Mouse (Mus musculus): ENCODE data around the gene Rnf34. TPM values are rescaled to one million over a fixed set of nuclear protein-coding genes. Genes with fewer than 3 reads are reported as not detected.

The Rnf34 gene
- polyA plus RNA-seq, 1 experiment from 2014 or later, result 38.9 TPM

GRCm38 (mm10) chr5:122824450-122824849 lies 25.4 kb upstream of the Rnf34 start:
- no peak overlapping the region for H3K9ac ChIP-seq
- H3K4me1 ChIP-seq, result peaks cover 9% of the 10 kb centered on the region
- no peaks in the 10 kb centered on the region for H3K27me3 ChIP-seq
- 67% methylated on average over 6 of the region's 6 CpGs for WGBS
- ATAC-seq (ENCODE audit: insufficient number of reproducible peaks, insufficient read depth, low FRiP score, low TSS enrichment, low read depth), result no peak
- no peak overlapping the region for H3K4me3 ChIP-seq
- H3K4me2 ChIP-seq, result no peak overlapping the region
- H3K36me3 ChIP-seq, result peaks cover under 1% of the 10 kb centered on the region; the same call in 1 of the 2 replicates
- no peaks in the 10 kb centered on the region for H3K9me3 ChIP-seq
- H3K27ac ChIP-seq, result no peak overlapping the region

- 78% methylated on average over 8 of the region's 8 CpGs for WGBS
- Histone ChIP-seq H3K4me1 (peaks cover 3% of the 10 kb centered on the region), H3K4me2 (no peak overlapping the region), H3K4me3 (no peak overlapping the region), H3K9me3 (no peaks in the 10 kb centered on the region), H3K27me3 (no peaks in the 10 kb centered on the region), H3K36me3 (no peaks in the 10 kb centered on the region), H3K9ac (no peak overlapping the region), H3K27ac (no peak overlapping the region)
- ATAC-seq (ENCODE audit: insufficient number of reproducible peaks, insufficient read depth, low FRiP score, low TSS enrichment, low read depth), result no peak
Observed at GRCm38 (mm10) chr5:122825099-122825498, 24.7 kb upstream of the Rnf34 start.

- WGBS, result 88% methylated on average over 10 of the region's 10 CpGs
- H3K4me2 ChIP-seq, result no peak overlapping the region
- no peak for ATAC-seq (ENCODE audit: insufficient number of reproducible peaks, insufficient read depth, low FRiP score, low TSS enrichment, low read depth)
- no peak overlapping the region for H3K9ac ChIP-seq
- no peak overlapping the region for H3K27ac ChIP-seq
- no peaks in the 10 kb centered on the region for H3K9me3 ChIP-seq
- no peaks in the 10 kb centered on the region for H3K4me1 ChIP-seq
- H3K4me3 ChIP-seq, result no peak overlapping the region
- no peaks in the 10 kb centered on the region for H3K36me3 ChIP-seq
- no peaks in the 10 kb centered on the region for H3K27me3 ChIP-seq
Observed at GRCm38 (mm10) chr5:122832536-122832935, 17.3 kb upstream of the Rnf34 start.

GRCm38 (mm10) chr5:122832996-122833395 lies 16.9 kb upstream of the Rnf34 start:
- Histone ChIP-seq H3K9me3 (no peaks in the 10 kb centered on the region), H3K27me3 (no peaks in the 10 kb centered on the region), H3K4me3 (no peak overlapping the region), H3K9ac (no peak overlapping the region), H3K36me3 (no peaks in the 10 kb centered on the region), H3K27ac (no peak overlapping the region), H3K4me1 (no peaks in the 10 kb centered on the region), H3K4me2 (no peak overlapping the region)
- no peak for ATAC-seq (ENCODE audit: insufficient number of reproducible peaks, insufficient read depth, low FRiP score, low TSS enrichment, low read depth)
- 78% methylated on average over 10 of the region's 10 CpGs for WGBS

GRCm38 (mm10) chr5:122841126-122841525 lies 8.7 kb upstream of the Rnf34 start:
- Histone ChIP-seq H3K4me1 (no peaks in the 10 kb centered on the region), H3K4me2 (no peak overlapping the region), H3K9me3 (no peaks in the 10 kb centered on the region), H3K9ac (no peak overlapping the region), H3K27me3 (no peaks in the 10 kb centered on the region), H3K27ac (no peak overlapping the region), H3K4me3 (no peak overlapping the region), H3K36me3 (no peaks in the 10 kb centered on the region)
- WGBS, result 83% methylated on average over 2 of the region's 2 CpGs
- ATAC-seq (ENCODE audit: insufficient number of reproducible peaks, insufficient read depth, low FRiP score, low TSS enrichment, low read depth), result no peak

- Histone ChIP-seq H3K27ac (no peak overlapping the region), H3K27me3 (no peaks in the 10 kb centered on the region), H3K4me1 (no peaks in the 10 kb centered on the region; the same call in 1 of the 2 replicates), H3K9me3 (no peaks in the 10 kb centered on the region), H3K9ac (no peak overlapping the region), H3K4me3 (no peak overlapping the region), H3K36me3 (no peaks in the 10 kb centered on the region), H3K4me2 (no peak overlapping the region)
- WGBS, result 86% methylated on average over 5 of the region's 5 CpGs
- no peak for ATAC-seq (ENCODE audit: insufficient number of reproducible peaks, insufficient read depth, low FRiP score, low TSS enrichment, low read depth)
Observed at GRCm38 (mm10) chr5:122843799-122844198, 6.0 kb upstream of the Rnf34 start.

- ATAC-seq (ENCODE audit: insufficient number of reproducible peaks, insufficient read depth, low FRiP score, low TSS enrichment, low read depth), result peak; percentile 65
- Histone ChIP-seq H3K9ac (peak overlapping the region; percentile 98), H3K36me3 (no peaks in the 10 kb centered on the region), H3K4me3 (peak overlapping the region; percentile 93), H3K9me3 (no peaks in the 10 kb centered on the region), H3K4me2 (peak overlapping the region; percentile 92), H3K4me1 (peaks cover 12% of the 10 kb centered on the region), H3K27ac (peak overlapping the region; percentile 94), H3K27me3 (no peaks in the 10 kb centered on the region)
- WGBS, result under 1% methylated on average over 38 of the region's 38 CpGs
Observed at GRCm38 (mm10) chr5:122850319-122851002, 613 bp downstream of the Rnf34 start.

GRCm38 (mm10) chr5:122852611-122853010 lies 2.8 kb downstream of the Rnf34 start:
- Histone ChIP-seq H3K4me1 (peaks cover 12% of the 10 kb centered on the region), H3K4me2 (no peak overlapping the region), H3K4me3 (no peak overlapping the region), H3K9ac (no peak overlapping the region), H3K36me3 (peaks cover 4% of the 10 kb centered on the region; the same call in 1 of the 2 replicates), H3K9me3 (no peaks in the 10 kb centered on the region), H3K27ac (no peak overlapping the region), H3K27me3 (no peaks in the 10 kb centered on the region)
- WGBS, result 80% methylated on average over 2 of the region's 2 CpGs
- no peak for ATAC-seq (ENCODE audit: insufficient number of reproducible peaks, insufficient read depth, low FRiP score, low TSS enrichment, low read depth)

GRCm38 (mm10) chr5:122855858-122856257 lies 6.0 kb downstream of the Rnf34 start:
- Histone ChIP-seq H3K4me3 (no peak overlapping the region), H3K27ac (no peak overlapping the region), H3K9ac (no peak overlapping the region), H3K4me2 (no peak overlapping the region), H3K9me3 (no peaks in the 10 kb centered on the region), H3K36me3 (peaks cover 10% of the 10 kb centered on the region; the same call in 1 of the 2 replicates), H3K4me1 (peaks cover 9% of the 10 kb centered on the region), H3K27me3 (no peaks in the 10 kb centered on the region)
- no peak for ATAC-seq (ENCODE audit: insufficient number of reproducible peaks, insufficient read depth, low FRiP score, low TSS enrichment, low read depth)
- WGBS, result 84% methylated on average over 3 of the region's 3 CpGs

- H3K4me1 ChIP-seq, result no peaks in the 10 kb centered on the region
- ATAC-seq (ENCODE audit: insufficient number of reproducible peaks, insufficient read depth, low FRiP score, low TSS enrichment, low read depth), result no peak
- no peaks in the 10 kb centered on the region for H3K27me3 ChIP-seq
- H3K4me2 ChIP-seq, result no peak overlapping the region
- H3K36me3 ChIP-seq, result peaks cover 67% of the 10 kb centered on the region
- no peak overlapping the region for H3K4me3 ChIP-seq
- no peak overlapping the region for H3K9ac ChIP-seq
- no peaks in the 10 kb centered on the region for H3K9me3 ChIP-seq
- 95% methylated on average over 2 of the region's 2 CpGs for WGBS
- H3K27ac ChIP-seq, result no peak overlapping the region
Observed at GRCm38 (mm10) chr5:122863053-122863452, 13.2 kb downstream of the Rnf34 start.

- peaks cover 64% of the 10 kb centered on the region for H3K36me3 ChIP-seq
- ATAC-seq (ENCODE audit: insufficient number of reproducible peaks, insufficient read depth, low FRiP score, low TSS enrichment, low read depth), result no peak
- WGBS, result 92% methylated on average over 3 of the region's 3 CpGs
Observed at GRCm38 (mm10) chr5:122872626-122873025, 22.8 kb downstream of the Rnf34 start.

GRCm38 (mm10) chr5:122873573-122873972 lies 23.7 kb downstream of the Rnf34 start:
- Histone ChIP-seq H3K9ac (no peak overlapping the region), H3K36me3 (peaks cover 64% of the 10 kb centered on the region), H3K4me1 (no peaks in the 10 kb centered on the region), H3K4me2 (no peak overlapping the region), H3K27me3 (no peaks in the 10 kb centered on the region), H3K9me3 (no peaks in the 10 kb centered on the region), H3K27ac (no peak overlapping the region), H3K4me3 (no peak overlapping the region)
- 70% methylated on average over 2 of the region's 2 CpGs for WGBS
- ATAC-seq (ENCODE audit: insufficient number of reproducible peaks, insufficient read depth, low FRiP score, low TSS enrichment, low read depth), result no peak

More at GRCm38 (mm10) chr5:122872626-122873025, 22.8 kb downstream of the Rnf34 start:
- Histone ChIP-seq H3K9me3 (no peaks in the 10 kb centered on the region), H3K4me2 (no peak overlapping the region), H3K27me3 (no peaks in the 10 kb centered on the region), H3K9ac (no peak overlapping the region), H3K27ac (no peak overlapping the region), H3K4me3 (no peak overlapping the region), H3K4me1 (no peaks in the 10 kb centered on the region)
